Mouse (Mus musculus) limb, embryonic 14.5 days (tissue): ENCODE results near the gene Rmdn3. TPM values are rescaled to one million over a fixed set of nuclear protein-coding genes. Genes with fewer than 3 reads are reported as not detected.
A peak's percentile ranks its signal among the peaks of the same experiment; 100 is the strongest.

Experiments
- ATAC-seq: fragments of 200-750 bp; cut with Nextera tagmentation; 2 replicates; pipeline ENCODE4 v1.8.0; 2017; ENCODE audit warnings: low read depth, moderate number of reproducible peaks, moderate TSS enrichment; ENCODE audit not compliant: low FRiP score
- DNase-seq: peaks from one replicate; pipeline ENCODE4 v3.0.0-alpha.2; 2015; ENCODE audit warnings: low spot score
- H3K27ac ChIP-seq: fragments of 300-500 bp; sonication (generic); replicated peaks from 2 replicates; pipeline ENCODE4 v1.5.1; 2014; ENCODE audit warnings: low read depth, mild to moderate bottlenecking, low read length, moderate library complexity, mixed read lengths
- H3K27me3 ChIP-seq: fragments of 300-500 bp; sonication (generic); 2 replicates; pipeline ENCODE4 v1.6.1; 2014; ENCODE audit warnings: low read length, mixed read lengths; ENCODE audit not compliant: control insufficient read depth, insufficient read depth
- H3K36me3 ChIP-seq: fragments of 300-500 bp; sonication (generic); 2 replicates; pipeline ENCODE4 v1.6.1; 2014; ENCODE audit warnings: mild to moderate bottlenecking, low read length, moderate library complexity, mixed read lengths; ENCODE audit not compliant: control insufficient read depth, insufficient read depth
- H3K4me1 ChIP-seq: fragments of 300-500 bp; sonication (generic); 2 replicates; pipeline ENCODE4 v1.6.1; 2014; ENCODE audit warnings: antibody characterized with exemption, low read length, mixed read lengths; ENCODE audit not compliant: control insufficient read depth, insufficient read depth
- H3K4me2 ChIP-seq: fragments of 300-500 bp; sonication (generic); replicated peaks from 2 replicates; pipeline ENCODE4 v1.6.1; 2014; ENCODE audit warnings: low read depth, mild to moderate bottlenecking, low read length, moderate library complexity; ENCODE audit not compliant: severe bottlenecking
- H3K4me3 ChIP-seq: fragments of 300-500 bp; sonication (generic); replicated peaks from 2 replicates; pipeline ENCODE4 v1.5.1; 2014; ENCODE audit warnings: low read length
- H3K9ac ChIP-seq: fragments of 300-500 bp; sonication (generic); 2 replicates; pipeline ENCODE4 v1.6.1; 2014; ENCODE audit warnings: mild to moderate bottlenecking, low read depth, low read length, moderate library complexity; ENCODE audit not compliant: severe bottlenecking
- H3K9me3 ChIP-seq: fragments of 300-500 bp; sonication (generic); 2 replicates; pipeline ENCODE4 v1.6.1; 2016; ENCODE audit warnings: low read length; ENCODE audit not compliant: control insufficient read depth
- POLR2A ChIP-seq: fragments of 200-500 bp; IDR thresholded peaks from 2 replicates; pipeline ENCODE4 v1.8.0; 2012; ENCODE audit warnings: inconsistent platforms, mild to moderate bottlenecking, moderate library complexity, borderline replicate concordance; ENCODE audit not compliant: insufficient read depth, insufficient read length; ENCODE audit errors: extremely low read depth
- WGBS: fragments of 180-500 bp; shearing (Covaris S2); extraction: QIAGEN DNeasy Blood & Tissue Kit; methylation state at CpG from one replicate; pipeline ENCODE4 v1.1.7; 2014; 5-methylcytosine and 5-hydroxymethylcytosine counted together
- polyA plus RNA-seq, 2 experiments: library from polyadenylated mRNA; depleted of rRNA in 1 of 2; stranded (reverse) in 1 of 2; unstranded in 1 of 2; fragments of >200 nt; fragmentation: Nextera tagmentation in 1 of 2; extraction: Ambion mirVana in 1 of 2; gene quantifications; 2 replicates each; pipeline versions ENCODE4 v1.2.1 to v1.2.3; 2012 to 2014

Rmdn3 gene
- polyA plus RNA-seq, 2 experiments = 27.4 to 40.7 TPM

DNA sequence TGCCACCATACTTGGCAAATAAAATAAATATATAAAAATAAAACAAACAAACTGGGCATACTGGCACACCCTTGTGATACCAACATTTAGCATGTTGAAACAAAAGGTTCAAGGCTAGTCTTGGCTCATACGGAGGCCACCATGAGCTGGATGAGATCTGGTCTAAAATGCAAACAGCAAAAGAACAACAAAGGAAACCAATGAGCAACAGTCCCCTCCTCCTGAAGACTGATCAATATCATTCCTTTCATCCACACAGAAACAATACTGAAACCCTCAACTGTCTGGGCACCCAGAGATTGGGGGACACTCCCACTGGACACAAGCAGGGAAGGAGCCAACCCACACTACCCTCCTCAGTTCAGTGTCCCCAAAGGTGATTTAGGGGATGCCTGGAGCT is 40.7 kb upstream of the Rmdn3 start:
- 89% methylated on average over 1 of the region's 1 CpGs for WGBS
- no peak for TF ChIP-seq POLR2A
- Histone ChIP-seq H3K4me2 (no peak overlapping the region), H3K36me3 (no peaks in the 10 kb centered on the region), H3K27ac (no peak overlapping the region), H3K4me3 (no peak overlapping the region), H3K9me3 (no peaks in the 10 kb centered on the region), H3K27me3 (no peaks in the 10 kb centered on the region), H3K4me1 (peaks cover 17% of the 10 kb centered on the region), H3K9ac (no peak overlapping the region)
- no peak for ATAC-seq
- DNase-seq = no peak

DNA sequence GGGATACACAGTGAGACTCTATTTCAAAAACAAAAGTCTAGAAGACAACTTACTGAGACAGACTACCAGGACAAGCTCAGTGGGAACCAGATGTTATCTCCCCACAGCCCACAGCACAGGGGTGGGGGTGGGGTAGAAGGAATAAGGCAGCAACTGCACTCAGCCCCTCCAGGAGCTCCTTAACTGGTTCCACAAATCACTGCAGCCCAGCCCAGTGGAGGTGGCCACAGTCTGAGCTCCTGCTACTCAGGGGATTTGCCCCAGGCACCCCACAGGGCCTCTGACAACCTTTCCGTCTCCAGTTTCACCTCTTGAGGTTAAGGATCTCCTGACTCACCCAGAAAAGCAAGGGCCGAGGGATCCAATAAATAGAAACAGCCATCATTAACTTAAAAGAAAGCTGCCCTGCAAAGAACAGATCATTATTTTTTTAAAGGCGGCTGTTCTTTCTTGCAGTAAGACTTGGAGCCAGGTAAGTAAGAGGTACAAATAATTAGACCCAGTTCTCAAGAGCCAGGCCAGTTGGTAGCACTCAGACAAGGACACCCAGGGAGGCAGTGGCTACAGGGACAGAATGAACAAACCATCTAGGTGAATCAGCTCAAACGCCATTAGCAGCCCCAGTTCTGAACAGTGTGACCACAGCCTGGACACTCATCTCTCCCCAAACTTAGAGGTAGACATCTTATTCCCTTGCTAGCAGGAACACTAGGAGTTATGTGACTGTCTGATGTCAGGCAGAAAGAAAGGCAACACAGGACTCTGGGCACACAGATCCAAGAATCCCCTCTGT is 39.7 kb upstream of the Rmdn3 start:
- 12% methylated on average over 4 of the region's 4 CpGs for WGBS
- Histone ChIP-seq H3K4me2 (no peak overlapping the region), H3K27ac (peak overlapping the region; percentile 41; the same call in 1 of the 2 replicates), H3K4me1 (peaks cover 17% of the 10 kb centered on the region), H3K9ac (no peak overlapping the region), H3K4me3 (no peak overlapping the region), H3K27me3 (no peaks in the 10 kb centered on the region), H3K36me3 (no peaks in the 10 kb centered on the region), H3K9me3 (no peaks in the 10 kb centered on the region)
- no peak for ATAC-seq
- peak; percentile 16 for DNase-seq
- TF ChIP-seq POLR2A = no peak

- ATAC-seq = no peak
- H3K9ac ChIP-seq = no peak overlapping the region
- no peak overlapping the region for H3K27ac ChIP-seq
- no peaks in the 10 kb centered on the region for H3K27me3 ChIP-seq
- DNase-seq = no peak
- no peak overlapping the region for H3K4me3 ChIP-seq
- no peak overlapping the region for H3K4me2 ChIP-seq
- H3K36me3 ChIP-seq = no peaks in the 10 kb centered on the region
- 71% methylated on average over 5 of the region's 5 CpGs for WGBS
- no peaks in the 10 kb centered on the region for H3K9me3 ChIP-seq
- H3K4me1 ChIP-seq = peaks cover 19% of the 10 kb centered on the region
- no peak for TF ChIP-seq POLR2A
Observed at GRCm38 (mm10) chr2:119194140-119194539, 37.3 kb upstream of the Rmdn3 start.

DNA sequence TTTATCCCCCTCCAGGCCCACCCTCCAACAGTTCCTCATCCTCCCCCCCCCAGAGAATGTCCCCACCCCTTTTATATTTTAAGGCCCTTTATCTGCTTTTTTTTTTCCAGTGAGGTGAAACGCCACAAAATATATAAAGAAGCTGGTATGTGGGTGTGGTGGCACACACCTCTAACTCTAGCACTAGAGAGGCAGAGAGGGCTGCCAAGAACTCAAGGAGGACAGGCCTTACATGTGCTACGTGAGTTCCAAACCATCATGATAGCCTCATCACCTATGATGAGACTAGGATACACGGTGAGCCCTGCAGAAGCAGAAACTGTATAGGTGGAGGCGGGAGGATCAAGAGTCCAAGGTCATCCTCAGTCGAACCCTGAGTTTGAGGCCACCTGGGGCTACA is 34.1 kb upstream of the Rmdn3 start:
- no peak overlapping the region for H3K27ac ChIP-seq
- TF ChIP-seq POLR2A = no peak
- no peaks in the 10 kb centered on the region for H3K9me3 ChIP-seq
- H3K36me3 ChIP-seq = peaks cover 6% of the 10 kb centered on the region
- DNase-seq = no peak
- WGBS = 88% methylated on average over 5 of the region's 5 CpGs
- no peak overlapping the region for H3K9ac ChIP-seq
- no peak for ATAC-seq
- 0 out of 2 replicates have a peak, but pooled peaks cover 3% of the 10 kb centered on the region for H3K4me1 ChIP-seq
- H3K4me2 ChIP-seq = no peak overlapping the region
- H3K4me3 ChIP-seq = no peak overlapping the region
- H3K27me3 ChIP-seq = no peaks in the 10 kb centered on the region

GRCm38 (mm10) chr2:119189029-119189710 is 32.3 kb upstream of the Rmdn3 start:
- Histone ChIP-seq H3K4me1 (0 out of 2 replicates have a peak, but pooled peaks cover 3% of the 10 kb centered on the region), H3K36me3 (peaks cover 22% of the 10 kb centered on the region), H3K27ac (no peak overlapping the region), H3K9ac (no peak overlapping the region), H3K4me3 (peak overlapping the region; percentile 36), H3K27me3 (no peaks in the 10 kb centered on the region), H3K4me2 (peak overlapping the region; percentile 66), H3K9me3 (no peaks in the 10 kb centered on the region)
- TF ChIP-seq POLR2A = 0 out of 2 replicates have a peak, but pooled peaks have one; percentile 13
- peak; percentile 81 for DNase-seq
- peak; percentile 88 for ATAC-seq
- WGBS = 9% methylated on average over 15 of the region's 15 CpGs
